Mouse (Mus musculus) cerebellum, adult 9-11 months (tissue): ENCODE data around the gene Fank1.
A peak's percentile ranks its signal among the peaks of the same experiment; 100 is the strongest.
"Not testable (repeated sequence)": the region's sequence is repeated elsewhere in the genome, so short reads cannot be mapped to it uniquely, and the experiment has no call there.

Experiments used
- DNase-seq: peaks from one replicate; pipeline ENCODE4 v3.0.0; 2022

Gene Fank1

DNA sequence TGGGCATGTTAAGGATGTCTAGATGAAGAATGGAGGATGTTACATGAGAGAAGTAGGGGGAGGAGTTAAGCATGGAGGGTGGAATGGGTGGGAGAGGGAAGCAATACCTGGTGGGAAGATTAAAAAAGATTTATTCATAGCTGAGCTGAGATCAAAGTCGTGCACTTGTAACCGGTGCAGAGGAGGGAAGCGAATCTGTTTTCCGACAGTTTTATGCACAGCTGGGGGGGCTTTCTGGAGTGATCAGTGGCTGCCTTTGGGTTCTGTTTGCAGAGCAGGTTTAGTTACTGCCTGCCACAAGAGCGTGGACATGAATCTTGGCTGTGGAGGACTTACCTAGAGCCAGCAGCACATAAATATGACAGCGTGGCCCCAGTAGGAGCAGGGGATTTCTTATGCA lies 65.4 kb downstream of the Fank1 start:
- DNase-seq: no peak

GRCm38 (mm10) chr7:133847175-133847574 lies 70.5 kb downstream of the Fank1 start:
- DNase-seq: no peak

GRCm38 (mm10) chr7:133848180-133848579 lies 71.5 kb downstream of the Fank1 start:
- DNase-seq: no peak

- DNase-seq: no peak
Observed at GRCm38 (mm10) chr7:133850735-133851134, 74.1 kb downstream of the Fank1 start.

DNA sequence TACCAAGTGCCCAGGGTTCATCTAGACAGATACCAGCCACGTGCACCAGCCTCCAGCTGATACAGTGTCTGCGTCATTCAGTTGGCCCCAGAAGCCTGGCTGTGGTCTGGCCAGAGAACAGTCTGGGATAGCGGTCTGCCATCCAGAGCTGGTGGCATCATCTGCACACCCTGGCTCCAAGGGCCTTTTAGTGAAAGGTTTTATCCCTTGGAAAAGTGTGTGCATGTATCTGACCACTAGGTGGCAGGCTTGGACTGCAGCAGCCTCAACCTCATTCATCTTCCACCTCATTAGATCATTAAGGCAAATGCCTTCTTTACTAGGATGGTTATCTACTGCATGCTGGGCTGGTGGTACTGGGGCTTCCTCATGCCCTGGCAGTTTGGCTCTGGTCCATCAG lies 79.6 kb downstream of the Fank1 start:
- DNase-seq: peak; percentile 49

DNA sequence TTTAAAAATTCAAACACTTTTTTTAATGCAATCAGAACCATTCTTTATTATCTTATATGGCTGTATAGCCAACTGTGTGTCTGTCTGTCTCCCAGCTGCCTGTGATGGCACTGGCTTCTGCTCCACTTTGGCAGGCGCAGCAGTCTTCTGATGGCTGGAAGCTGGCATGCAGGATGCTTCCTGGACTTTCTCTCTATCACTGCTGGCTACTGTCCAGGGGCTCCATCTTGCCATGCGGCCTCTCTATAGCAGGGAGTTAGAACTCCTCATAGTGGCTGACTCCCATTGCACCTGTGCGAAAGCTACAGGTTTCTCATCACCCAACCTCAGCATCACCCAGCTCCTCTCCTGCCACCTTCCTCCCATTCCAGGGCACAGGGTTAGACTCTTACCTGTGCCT lies 81.8 kb downstream of the Fank1 start:
- DNase-seq: peak; percentile 8

- DNase-seq: no peak
Observed at GRCm38 (mm10) chr7:133859548-133859947, 82.9 kb downstream of the Fank1 start.

DNA sequence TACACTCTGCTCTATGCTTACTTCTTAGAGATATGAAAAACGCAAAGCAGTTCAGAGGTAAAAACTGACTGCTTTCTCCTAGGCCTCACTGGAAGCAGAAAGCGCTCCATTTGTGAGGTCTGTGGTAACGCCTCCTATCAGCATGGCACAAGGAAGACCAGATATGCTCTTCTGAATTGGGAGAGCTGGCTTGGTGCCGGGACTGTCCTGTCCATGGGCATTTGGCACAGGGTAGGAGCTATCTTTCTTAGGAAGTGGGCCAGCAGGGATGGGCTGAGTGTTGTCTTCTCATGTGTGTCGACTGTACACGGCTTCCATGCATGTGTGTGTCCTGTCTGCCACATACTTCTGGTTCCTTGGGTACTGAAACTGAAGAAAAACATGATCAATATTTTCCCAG lies 85.6 kb downstream of the Fank1 start:
- no peak for DNase-seq

GRCm38 (mm10) chr7:133862723-133863122 lies 86.1 kb downstream of the Fank1 start:
- DNase-seq: no peak

GRCm38 (mm10) chr7:133863151-133863550 lies 86.5 kb downstream of the Fank1 start:
- DNase-seq: no peak

DNA sequence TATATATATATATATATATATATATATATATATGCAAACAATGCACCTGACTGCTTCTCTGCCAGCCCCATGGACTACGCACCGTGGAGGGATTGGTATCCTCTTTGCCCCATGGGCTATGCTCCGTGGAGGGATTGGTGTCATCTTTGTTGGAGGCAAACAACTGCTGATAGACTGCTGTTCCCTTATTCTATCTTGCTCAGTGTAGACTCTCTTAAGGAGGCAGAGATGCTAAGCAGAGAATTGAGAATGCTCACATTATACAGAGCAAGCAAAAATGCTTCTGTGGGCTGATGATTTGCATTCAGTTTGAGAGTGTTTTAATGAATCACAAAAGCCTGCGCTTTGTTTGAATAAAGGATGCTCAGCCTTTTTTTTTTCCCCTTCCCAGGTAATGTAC lies 87.0 kb downstream of the Fank1 start:
- DNase-seq: no peak

DNA sequence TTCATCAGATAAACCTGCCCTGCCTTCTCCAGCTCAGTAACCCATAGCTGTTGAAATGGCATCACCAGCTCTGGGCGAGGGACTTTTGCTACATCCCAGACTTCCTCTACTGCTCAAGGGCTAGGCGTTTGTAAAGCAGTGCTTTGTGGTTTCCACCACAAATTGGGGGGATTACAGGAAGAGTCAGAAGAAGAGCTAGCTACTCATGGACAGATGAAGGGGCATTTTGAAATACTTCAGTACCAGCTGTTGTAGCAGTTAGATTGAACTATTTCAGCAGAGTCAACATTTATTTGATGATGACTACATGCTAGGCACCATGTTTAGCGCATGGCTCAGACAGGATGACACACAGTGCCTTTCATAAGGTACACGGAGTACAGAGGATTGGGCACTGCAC lies 93.6 kb downstream of the Fank1 start:
- no peak for DNase-seq

DNA sequence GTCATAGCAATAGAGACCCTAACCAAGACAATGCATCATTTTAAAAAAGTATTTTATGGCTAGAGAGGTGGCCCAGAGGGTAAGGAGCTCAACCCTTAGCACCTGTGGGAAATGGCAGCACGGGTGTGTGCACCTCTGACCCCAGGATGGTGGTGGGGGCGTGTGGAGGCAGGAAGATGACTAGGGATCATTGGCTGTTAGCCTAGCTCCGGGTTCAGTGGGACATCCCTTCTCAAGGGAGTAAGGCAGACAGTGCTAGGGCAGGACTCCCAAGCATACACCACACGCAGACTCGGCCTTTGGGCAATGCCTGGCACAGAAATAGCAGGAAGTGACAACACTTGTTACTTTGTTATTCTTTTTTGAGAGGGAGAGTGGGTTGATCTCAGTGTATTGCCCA lies 96.0 kb downstream of the Fank1 start:
- no peak for DNase-seq

GRCm38 (mm10) chr7:133876139-133876538 lies 99.5 kb downstream of the Fank1 start:
- DNase-seq: no peak

DNA sequence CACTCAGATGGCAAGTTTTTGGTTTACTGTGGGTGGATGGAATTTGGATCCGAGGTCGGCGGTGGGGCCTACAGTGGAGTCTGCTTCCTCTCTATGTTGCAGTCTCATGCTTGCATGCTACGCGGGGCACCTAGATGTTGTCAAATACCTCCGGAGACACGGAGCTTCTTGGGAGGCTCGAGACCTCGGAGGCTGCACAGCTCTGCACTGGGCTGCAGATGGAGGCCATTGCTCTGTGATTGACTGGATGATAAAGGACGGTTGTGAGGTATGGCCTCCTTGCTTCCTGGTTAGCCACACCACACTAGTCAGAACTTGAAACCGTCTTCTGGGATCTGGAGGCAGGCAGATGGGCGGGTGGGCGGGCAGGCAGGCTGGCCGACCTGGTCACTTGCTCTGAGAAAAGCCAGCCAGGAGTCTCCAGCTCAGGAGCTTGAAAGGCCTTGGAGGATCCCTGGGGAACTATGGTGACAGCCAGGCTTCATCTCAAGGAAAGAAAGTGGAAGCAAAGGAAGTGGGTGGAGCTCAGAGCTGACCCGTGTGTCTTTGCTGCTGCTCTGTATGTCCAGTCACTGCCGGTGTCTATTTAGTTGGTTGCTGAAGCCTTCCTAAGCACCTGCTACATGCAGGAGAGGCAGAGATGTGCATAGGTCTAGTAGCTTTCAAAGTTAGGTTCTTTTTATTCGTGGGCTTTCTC lies 100.1 kb downstream of the Fank1 start:
- DNase-seq: no peak

- DNase-seq: no peak
Observed at GRCm38 (mm10) chr7:133879761-133880160, 103.1 kb downstream of the Fank1 start.

DNA sequence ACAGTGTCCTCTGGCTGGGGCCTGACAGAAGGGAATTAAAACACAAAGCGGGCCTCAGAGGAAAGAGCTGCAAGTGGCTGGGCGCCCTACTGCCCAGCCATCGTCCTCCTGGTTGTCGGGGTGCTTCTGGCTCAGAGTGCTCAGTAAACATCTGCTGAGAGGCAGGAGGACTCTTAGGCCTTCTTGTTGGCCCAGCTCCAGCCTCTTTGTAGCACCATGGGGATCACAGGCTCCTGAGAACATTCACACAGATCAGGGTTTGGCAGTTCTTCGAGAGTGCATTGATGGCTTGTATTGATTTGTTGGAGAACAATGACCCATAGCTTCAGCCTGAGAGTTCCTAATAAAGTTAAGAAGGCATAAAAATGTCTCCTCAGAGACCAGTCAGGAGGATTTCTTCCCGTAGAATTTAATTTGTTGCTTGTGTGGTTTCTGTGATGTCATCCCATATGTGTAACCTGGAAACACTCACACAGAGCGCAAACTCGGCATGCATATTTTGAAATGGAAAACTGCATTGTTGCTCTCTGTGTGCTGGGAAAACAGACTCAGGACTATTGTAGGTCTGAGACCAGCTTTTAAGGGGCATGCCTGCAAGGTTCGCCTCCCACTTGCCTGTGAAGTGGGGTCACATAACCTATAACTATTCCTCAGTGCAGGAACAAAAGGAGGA lies 108.2 kb downstream of the Fank1 start:
- not testable (repeated sequence) for DNase-seq

GRCm38 (mm10) chr7:133888926-133889920 lies 112.6 kb downstream of the Fank1 start:
- DNase-seq: no peak

- no peak for DNase-seq
Observed at GRCm38 (mm10) chr7:133889986-133890385, 113.3 kb downstream of the Fank1 start.

DNA sequence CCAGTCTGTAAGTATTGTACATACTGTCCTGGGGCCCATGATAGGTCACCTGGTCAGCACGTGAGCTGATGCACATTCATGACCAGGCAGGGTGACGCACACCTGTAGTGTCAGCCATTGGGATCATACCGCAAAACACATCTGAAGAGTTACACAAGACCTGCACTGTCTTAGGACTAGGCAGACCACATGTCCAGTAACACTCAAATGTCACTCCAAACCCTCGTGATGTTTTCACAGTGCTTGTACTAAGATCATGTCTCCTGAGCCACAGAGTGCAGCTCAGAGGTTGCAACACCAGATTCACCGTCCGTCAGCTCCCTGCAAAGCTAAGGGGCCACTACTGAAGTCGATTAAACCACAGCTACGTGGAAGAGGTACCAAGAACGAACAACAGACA lies 114.6 kb downstream of the Fank1 start:
- no peak for DNase-seq

- DNase-seq: no peak
Observed at GRCm38 (mm10) chr7:133891796-133892195, 115.1 kb downstream of the Fank1 start.

- no peak for DNase-seq
Observed at GRCm38 (mm10) chr7:133899391-133899790, 122.7 kb downstream of the Fank1 start.

DNA sequence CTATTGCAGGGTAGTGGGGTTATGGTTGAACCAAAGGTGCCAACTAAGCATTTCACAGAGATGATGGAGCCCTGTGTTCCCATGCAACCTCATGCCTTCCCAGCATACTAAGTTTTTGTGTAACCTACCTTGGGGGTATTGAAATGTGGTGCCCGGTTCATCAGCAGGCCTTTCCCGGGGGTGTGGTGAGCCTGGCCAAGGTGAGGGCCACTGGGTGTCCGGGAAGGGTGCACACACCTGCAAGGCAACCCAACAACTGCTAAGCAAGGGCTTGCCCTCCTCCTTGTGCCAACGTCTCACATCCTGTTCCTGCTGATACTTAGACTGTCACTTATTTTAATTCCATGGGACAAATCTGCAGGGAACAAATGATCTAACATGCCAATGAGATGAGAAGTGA lies 132.3 kb downstream of the Fank1 start:
- no peak for DNase-seq
